Mouse (Mus musculus) MEL (cell line): ENCODE data around the gene She. TPM values are rescaled to one million over a fixed set of nuclear protein-coding genes. Genes with fewer than 3 reads are reported as not detected.

ENCODE experiments used
- DNase-seq: peaks from one replicate; pipeline ENCODE4 v3.0.0; 2011; ENCODE audit warnings: low read depth, low spot score
- H3K27ac ChIP-seq: 2 replicates; pipeline ENCODE4 v1.5.1; 2012; ENCODE audit warnings: low read depth, mild to moderate bottlenecking, control low read depth, low read length, moderate library complexity; ENCODE audit not compliant: control insufficient read depth
- H3K27me3 ChIP-seq, 2 experiments: fragments of 150-350 bp in 1 of 2; sonication (generic) in 1 of 2; 2 replicates each; pipeline ENCODE4 v1.6.1; 2012; ENCODE audit warnings: low read length in 2 of 2, mild to moderate bottlenecking in 2 of 2, improper control_type of control experiment in 1 of 2, moderate library complexity in 1 of 2; ENCODE audit not compliant: insufficient read depth in 2 of 2, control insufficient read depth in 1 of 2
- H3K36me3 ChIP-seq, 2 experiments: 2 replicates each; pipeline ENCODE4 v1.6.1; 2012 to 2014; ENCODE audit warnings: low read length in 2 of 2, improper control_type of control experiment in 1 of 2, inconsistent platforms in 1 of 2, mild to moderate bottlenecking in 1 of 2; ENCODE audit not compliant: insufficient read depth in 2 of 2, control insufficient read depth in 1 of 2
- H3K4me1 ChIP-seq, 2 experiments: fragments of 150-350 bp in 1 of 2; sonication (generic) in 1 of 2; 2 replicates each; pipeline ENCODE4 v1.6.1; 2012; ENCODE audit warnings: low read length in 2 of 2, improper control_type of control experiment in 1 of 2, mild to moderate bottlenecking in 1 of 2; ENCODE audit not compliant: insufficient read depth in 2 of 2, control insufficient read depth in 1 of 2
- H3K4me3 ChIP-seq, 2 experiments: fragments of 150-350 bp in 1 of 2; sonication (generic) in 1 of 2; 2 replicates each; pipeline ENCODE4 v1.5.1; 2012; ENCODE audit warnings: low read depth in 2 of 2, low read length in 2 of 2, mild to moderate bottlenecking in 2 of 2, moderate library complexity in 2 of 2, control low read depth in 1 of 2, improper control_type of control experiment in 1 of 2; ENCODE audit not compliant: control insufficient read depth in 1 of 2, insufficient read depth in 1 of 2
- H3K79me2 ChIP-seq: 2 replicates; pipeline ENCODE4 v1.6.1; 2012; ENCODE audit warnings: mild to moderate bottlenecking, low read length, moderate library complexity; ENCODE audit not compliant: control insufficient read depth, poor library complexity, insufficient read depth
- H3K9ac ChIP-seq: 2 replicates; pipeline ENCODE4 v1.6.1; 2012; ENCODE audit warnings: low read depth, mild to moderate bottlenecking, control low read depth, low read length, moderate library complexity; ENCODE audit not compliant: control insufficient read depth, poor library complexity, severe bottlenecking
- H3K9me3 ChIP-seq: fragments of 150-350 bp; sonication (generic); replicated peaks from 2 replicates; pipeline ENCODE4 v1.6.1; 2012; ENCODE audit warnings: mild to moderate bottlenecking, low read length, improper control_type of control experiment, moderate library complexity; ENCODE audit not compliant: insufficient read depth
- BHLHE40 ChIP-seq: IDR thresholded peaks from 2 replicates; pipeline ENCODE4 v1.6.1; 2012; ENCODE audit warnings: low read depth, mild to moderate bottlenecking, inconsistent platforms, low read length, improper control_type of control experiment, borderline replicate concordance
- CHD1 ChIP-seq: IDR thresholded peaks from 2 replicates; pipeline ENCODE4 v1.6.1; 2012; ENCODE audit warnings: low read depth, mild to moderate bottlenecking, inconsistent platforms, low read length, improper control_type of control experiment
- CHD2 ChIP-seq: IDR thresholded peaks from 2 replicates; pipeline ENCODE4 v1.6.1; 2011; ENCODE audit warnings: low read length, improper control_type of control experiment
- CTCF ChIP-seq, 3 experiments: IDR thresholded peaks in 2 of 3; conservative IDR thresholded peaks in 1 of 3; 2 replicates each; pipeline ENCODE4 v1.5.1; 2011 to 2012; ENCODE audit warnings: low read length in 3 of 3, low read depth in 2 of 3, mild to moderate bottlenecking in 2 of 3, improper control_type of control experiment in 1 of 3, inconsistent platforms in 1 of 3, mixed read lengths in 1 of 3, moderate library complexity in 1 of 3; ENCODE audit not compliant: control insufficient read depth in 1 of 3, insufficient read depth in 1 of 3, poor library complexity in 1 of 3, severe bottlenecking in 1 of 3
- E2F4 ChIP-seq: IDR thresholded peaks from 2 replicates; pipeline ENCODE4 v1.6.1; 2011; ENCODE audit warnings: low read depth, low read length, improper control_type of control experiment, borderline replicate concordance
- EP300 ChIP-seq, 2 experiments: IDR thresholded peaks; 2 replicates each; pipeline ENCODE4 v1.6.1; 2011; ENCODE audit warnings: improper control_type of control experiment in 2 of 2, low read length in 2 of 2, low read depth in 1 of 2, mild to moderate bottlenecking in 1 of 2
- ETS1 ChIP-seq: IDR thresholded peaks from 2 replicates; pipeline ENCODE4 v1.6.1; 2012; ENCODE audit warnings: low read depth, mild to moderate bottlenecking, inconsistent platforms, low read length, improper control_type of control experiment, moderate library complexity
- GATA1 ChIP-seq: IDR thresholded peaks from 2 replicates; pipeline ENCODE4 v1.6.1; 2011; ENCODE audit warnings: low read depth, low read length, improper control_type of control experiment
- HCFC1 ChIP-seq: IDR thresholded peaks from 2 replicates; pipeline ENCODE4 v1.6.1; 2012; ENCODE audit warnings: low read depth, mild to moderate bottlenecking, inconsistent platforms, low read length, improper control_type of control experiment, moderate library complexity
- JUND ChIP-seq: IDR thresholded peaks from 2 replicates; pipeline ENCODE4 v1.6.1; 2011; ENCODE audit warnings: low read depth, mild to moderate bottlenecking, improper control_type of control experiment, low read length
- MAX ChIP-seq: IDR thresholded peaks from 2 replicates; pipeline ENCODE4 v1.6.1; 2011; ENCODE audit warnings: low read length, improper control_type of control experiment
- MAZ ChIP-seq: IDR thresholded peaks from 2 replicates; pipeline ENCODE4 v1.6.1; 2012; ENCODE audit warnings: low read depth, mild to moderate bottlenecking, inconsistent platforms, low read length, improper control_type of control experiment
- MEF2A ChIP-seq: IDR thresholded peaks from 2 replicates; pipeline ENCODE4 v1.6.1; 2014; ENCODE audit warnings: low read depth, mild to moderate bottlenecking, inconsistent platforms, low read length, improper control_type of control experiment; ENCODE audit not compliant: poor library complexity, insufficient replicate concordance, severe bottlenecking; ENCODE audit errors: extremely low read depth
- MXI1 ChIP-seq: IDR thresholded peaks from 2 replicates; pipeline ENCODE4 v1.6.1; 2011; ENCODE audit warnings: mild to moderate bottlenecking, low read depth, low read length, improper control_type of control experiment
- MYC ChIP-seq: IDR thresholded peaks from 2 replicates; pipeline ENCODE4 v1.6.1; 2011; ENCODE audit warnings: low read depth, mild to moderate bottlenecking, low read length, improper control_type of control experiment, moderate library complexity
- NELFE ChIP-seq: IDR thresholded peaks from 2 replicates; pipeline ENCODE4 v1.6.1; 2011; ENCODE audit warnings: low read depth, low read length, improper control_type of control experiment
- NRF1 ChIP-seq: IDR thresholded peaks from 2 replicates; pipeline ENCODE4 v1.6.1; 2014; ENCODE audit warnings: low read depth, mild to moderate bottlenecking, inconsistent platforms, low read length, improper control_type of control experiment, moderate library complexity; ENCODE audit not compliant: poor library complexity, insufficient read depth, severe bottlenecking
- POLR2A ChIP-seq, 2 experiments: IDR thresholded peaks; 2 replicates each; pipeline ENCODE4 v1.6.1; 2011 to 2012; ENCODE audit warnings: low read length in 2 of 2, mild to moderate bottlenecking in 2 of 2, control low read depth in 1 of 2, improper control_type of control experiment in 1 of 2, low read depth in 1 of 2, moderate library complexity in 1 of 2; ENCODE audit not compliant: control insufficient read depth in 1 of 2, insufficient read depth in 1 of 2, poor library complexity in 1 of 2
- POLR2AphosphoS2 ChIP-seq: IDR thresholded peaks from 2 replicates; pipeline ENCODE4 v1.6.1; 2011; ENCODE audit warnings: low read length, improper control_type of control experiment
- RAD21 ChIP-seq: IDR thresholded peaks from 2 replicates; pipeline ENCODE4 v1.6.1; 2011; ENCODE audit warnings: mild to moderate bottlenecking, low read depth, low read length, improper control_type of control experiment
- RCOR1 ChIP-seq: IDR thresholded peaks from 2 replicates; pipeline ENCODE4 v1.6.1; 2012; ENCODE audit warnings: low read depth, mild to moderate bottlenecking, inconsistent platforms, low read length, improper control_type of control experiment
- SIN3A ChIP-seq: IDR thresholded peaks from 2 replicates; pipeline ENCODE4 v1.6.1; 2012; ENCODE audit warnings: low read length, improper control_type of control experiment, inconsistent platforms
- SMC3 ChIP-seq: IDR thresholded peaks from 2 replicates; pipeline ENCODE4 v1.6.1; 2011; ENCODE audit warnings: low read depth, low read length, improper control_type of control experiment
- TBP ChIP-seq: IDR thresholded peaks from 2 replicates; pipeline ENCODE4 v1.8.0; 2011; ENCODE audit warnings: low read depth, low read length, improper control_type of control experiment
- TCF12 ChIP-seq: IDR thresholded peaks from 2 replicates; pipeline ENCODE4 v1.6.1; 2014; ENCODE audit warnings: low read depth, mild to moderate bottlenecking, inconsistent platforms, low read length, improper control_type of control experiment, moderate library complexity
- UBTF ChIP-seq: IDR thresholded peaks from 2 replicates; pipeline ENCODE4 v1.6.1; 2012; ENCODE audit warnings: low read depth, mild to moderate bottlenecking, inconsistent platforms, low read length, improper control_type of control experiment, moderate library complexity, borderline replicate concordance; ENCODE audit not compliant: insufficient read depth
- USF1 ChIP-seq: IDR thresholded peaks from 2 replicates; pipeline ENCODE4 v1.6.1; 2014; ENCODE audit warnings: low read depth, mild to moderate bottlenecking, inconsistent platforms, low read length, improper control_type of control experiment, moderate library complexity
- USF2 ChIP-seq, 2 experiments: IDR thresholded peaks; 2 replicates each; pipeline ENCODE4 v1.6.1; 2011 to 2012; ENCODE audit warnings: improper control_type of control experiment in 2 of 2, low read length in 2 of 2, borderline replicate concordance in 1 of 2, inconsistent platforms in 1 of 2, low read depth in 1 of 2, mild to moderate bottlenecking in 1 of 2; ENCODE audit not compliant: insufficient read depth in 1 of 2
- ZC3H11A ChIP-seq: IDR thresholded peaks from 2 replicates; pipeline ENCODE4 v1.6.1; 2012; ENCODE audit warnings: low read depth, mild to moderate bottlenecking, inconsistent platforms, low read length, improper control_type of control experiment
- ZKSCAN1 ChIP-seq: IDR thresholded peaks from 2 replicates; pipeline ENCODE4 v1.6.1; 2012; ENCODE audit warnings: low read depth, mild to moderate bottlenecking, inconsistent platforms, low read length, improper control_type of control experiment, moderate library complexity
- ZMIZ1 ChIP-seq: IDR thresholded peaks from 2 replicates; pipeline ENCODE4 v1.6.1; 2012; ENCODE audit warnings: low read depth, mild to moderate bottlenecking, inconsistent platforms, low read length, improper control_type of control experiment, moderate library complexity
- ZNF384 ChIP-seq: IDR thresholded peaks from 2 replicates; pipeline ENCODE4 v1.6.1; 2012; ENCODE audit warnings: low read depth, mild to moderate bottlenecking, inconsistent platforms, low read length, improper control_type of control experiment
- polyA plus RNA-seq, 2 experiments: library from polyadenylated mRNA; stranded (reverse) in 1 of 2; unstranded in 1 of 2; fragments of >175 nt in 1 of 2; fragments of >200 nt in 1 of 2; gene quantifications; 2 replicates each; pipeline versions ENCODE4 v1.2.1 to v1.2.4; 2012; ENCODE audit warnings: low replicate concordance in 2 of 2, low read depth in 1 of 2; ENCODE audit not compliant: insufficient read length in 2 of 2, insufficient read depth in 1 of 2, missing spikeins in 1 of 2
- total RNA-seq: library from RNA; depleted of rRNA; stranded (reverse); fragments of 300-350 nt; gene quantifications from 2 replicates; pipeline ENCODE4 v1.2.3, GENCODE M21; 2012

The She gene
- total and polyA plus RNA-seq, 3 experiments, result 3.3 to 3.5 TPM; not detected in 1

DNA sequence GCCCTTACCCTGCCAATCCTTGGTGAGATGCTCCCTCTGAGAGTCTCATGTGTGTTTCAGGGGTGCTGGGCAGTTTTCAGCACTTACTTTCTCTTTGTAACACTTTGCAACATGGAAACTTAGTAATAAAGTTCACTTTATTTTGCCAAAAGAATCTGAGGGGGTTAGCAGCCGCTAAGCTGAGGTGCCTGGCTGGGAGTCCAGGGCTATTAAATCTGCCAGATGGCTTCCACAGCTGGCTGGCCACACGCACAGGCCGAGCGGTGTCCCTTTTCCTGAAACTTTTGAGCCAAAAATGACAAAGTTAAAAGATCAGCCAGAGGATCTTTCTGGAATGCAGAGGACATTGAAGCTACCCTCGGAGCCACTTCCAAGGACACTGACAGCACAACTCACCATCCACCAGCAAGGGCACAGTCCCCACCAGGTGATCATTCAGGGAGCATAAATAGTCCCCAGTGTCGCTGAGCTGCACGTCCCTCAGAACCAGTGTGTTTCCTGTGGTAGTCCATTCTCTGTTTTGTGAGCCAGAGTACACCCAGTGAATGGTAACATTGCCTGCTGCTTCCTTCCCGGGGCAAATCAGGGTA lies 58.8 kb downstream of the She start:
- peaks cover 12 to 37% of the 10 kb centered on the region in 2 experiments for H3K4me1 ChIP-seq
- peaks cover 0 to 26% of the 10 kb centered on the region in 2 experiments; a peak in 2 of 4 replicates for H3K36me3 ChIP-seq
- no peak overlapping the region for H3K4me3 ChIP-seq
- no peak overlapping the region for H3K9ac ChIP-seq
- TF ChIP-seq CHD1 (no peak), NELFE (no peak), GATA1 (no peak), HCFC1 (no peak)
- no peaks in the 10 kb centered on the region for H3K79me2 ChIP-seq
- H3K27ac ChIP-seq, result no peak overlapping the region
- no peaks in the 10 kb centered on the region for H3K27me3 ChIP-seq
- DNase-seq, result no peak
- H3K9me3 ChIP-seq, result no peaks in the 10 kb centered on the region

GRCm38 (mm10) chr3:89891696-89892095 lies 60.5 kb downstream of the She start:
- no peaks in the 10 kb centered on the region for H3K27me3 ChIP-seq
- H3K27ac ChIP-seq, result no peak overlapping the region
- TF ChIP-seq BHLHE40 (no peak), ZMIZ1 (no peak), NELFE (no peak), UBTF (no peak), CTCF (IDR thresholded peaks at IDR 0.05 in 2 of 3, conservative IDR thresholded peaks at IDR 0.05 in 1 of 3; ENCODE audit: control insufficient read depth in 1 of 3, insufficient read depth in 1 of 3, low read depth in 2 of 3, low read length in 3 of 3, poor library complexity in 1 of 3, severe bottlenecking in 1 of 3) (no peak), MXI1 (no peak), RAD21 (no peak), SIN3A (0 out of 2 replicates have a peak, but pooled peaks have one; percentile 34), MAZ (no peak), ZNF384 (no peak), TCF12 (no peak; the same call in 1 of the 2 replicates), EP300 (IDR thresholded peaks at IDR 0.05; ENCODE audit: low read depth in 1 of 2, low read length in 2 of 2) (peak; percentile 40 to 61; a peak in 3 of 4 replicates), TBP (no peak), RCOR1 (no peak), POLR2AphosphoS2 (no peak), ZC3H11A (no peak), SMC3 (no peak), USF2 (IDR thresholded peaks at IDR 0.05; ENCODE audit: borderline replicate concordance in 1 of 2, insufficient read depth in 1 of 2, low read depth in 1 of 2, low read length in 2 of 2) (no peak), USF1 (no peak), ZKSCAN1 (no peak), POLR2A (IDR thresholded peaks at IDR 0.05; ENCODE audit: control insufficient read depth in 1 of 2, insufficient read depth in 1 of 2, low read depth in 1 of 2, low read length in 2 of 2, poor library complexity in 1 of 2) (no peak), E2F4 (no peak), CHD2 (no peak), MEF2A (no peak), ETS1 (peak; percentile 33; the same call in 1 of the 2 replicates), MYC (no peak), JUND (no peak), NRF1 (no peak), MAX (no peak)

More at GRCm38 (mm10) chr3:89891696-89892095, 60.5 kb downstream of the She start:
- peaks cover 0 to 26% of the 10 kb centered on the region in 2 experiments; a peak in 2 of 4 replicates for H3K36me3 ChIP-seq
- H3K4me1 ChIP-seq, result peaks cover 12 to 34% of the 10 kb centered on the region in 2 experiments
- no peak overlapping the region for H3K4me3 ChIP-seq
- peak; percentile 48 for DNase-seq
- H3K79me2 ChIP-seq, result no peaks in the 10 kb centered on the region
- H3K9ac ChIP-seq, result no peak overlapping the region
- no peaks in the 10 kb centered on the region for H3K9me3 ChIP-seq
